Mouse (Mus musculus): ENCODE results near the gene Kcnip1.
A peak's percentile ranks its signal among the peaks of the same experiment; 100 is the strongest.

The Kcnip1 gene

GRCm38 (mm10) chr11:33986525-33986924, 6.4 kb downstream of the Kcnip1 start:
- no peak for DNase-seq (ENCODE audit: low read depth, low spot score)

- no peak for DNase-seq (ENCODE audit: low read depth, low spot score)
Measured at GRCm38 (mm10) chr11:33980146-33980545, 12.8 kb downstream of the Kcnip1 start.

- no peak for DNase-seq (ENCODE audit: low read depth, low spot score)
Measured at GRCm38 (mm10) chr11:33975121-33975520, 17.8 kb downstream of the Kcnip1 start.

DNA sequence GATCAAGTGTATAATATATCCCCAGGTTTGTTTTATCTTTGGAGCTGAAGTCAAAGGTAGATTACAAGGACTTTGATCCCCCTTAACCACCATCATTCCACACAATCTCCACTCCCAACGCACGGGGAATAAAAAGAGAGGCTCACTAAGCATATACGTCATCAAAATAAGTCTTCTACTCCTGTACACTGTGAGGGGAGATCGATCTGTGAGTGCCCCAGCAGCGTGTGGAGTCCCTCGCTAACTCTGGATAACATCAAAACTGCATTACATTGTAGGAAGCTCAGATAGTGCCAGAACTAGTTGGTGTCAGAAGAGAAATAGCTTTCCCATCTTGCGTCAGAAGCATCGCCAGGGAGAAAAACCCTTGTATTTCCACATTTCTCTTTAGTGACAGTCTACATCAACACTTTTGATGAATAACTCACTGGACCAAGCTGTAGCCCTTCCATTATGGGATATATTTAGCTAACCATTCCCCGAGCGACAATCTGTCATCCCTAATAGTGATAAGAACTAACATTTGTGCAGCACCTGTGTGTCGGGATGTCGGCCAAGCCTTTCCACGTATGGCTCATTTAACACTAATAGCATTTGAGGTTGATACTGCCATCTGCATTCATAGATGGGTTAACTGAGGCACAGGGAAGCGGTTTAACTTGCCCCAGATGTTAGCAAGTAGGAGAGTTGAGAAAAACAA, 18.5 kb downstream of the Kcnip1 start:
- DNase-seq (ENCODE audit: low read depth, low spot score) = no peak

GRCm38 (mm10) chr11:33972114-33972513, 20.8 kb downstream of the Kcnip1 start:
- peak; percentile 6 for DNase-seq (ENCODE audit: low read depth, low spot score)

DNA sequence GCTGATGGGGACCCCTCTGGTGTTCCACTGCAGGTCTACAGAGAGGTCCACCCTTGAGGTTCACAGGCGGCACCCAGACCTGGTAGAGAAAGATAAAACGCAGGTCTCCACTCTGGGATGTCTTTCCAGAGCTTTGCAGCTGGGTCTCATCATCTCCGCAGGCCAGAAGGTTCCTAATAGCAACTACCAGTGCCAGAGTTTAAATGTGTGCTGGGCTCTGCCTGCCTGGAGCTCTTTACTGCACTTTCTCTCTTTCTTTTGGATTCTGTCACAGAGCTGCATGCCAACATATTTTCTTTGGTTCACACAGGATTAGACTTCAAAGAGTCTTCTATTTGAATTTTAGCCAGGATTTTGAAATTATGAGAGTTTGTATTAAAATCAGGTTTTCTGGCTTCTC, 23.8 kb downstream of the Kcnip1 start:
- no peak for DNase-seq (ENCODE audit: low read depth, low spot score)

DNA sequence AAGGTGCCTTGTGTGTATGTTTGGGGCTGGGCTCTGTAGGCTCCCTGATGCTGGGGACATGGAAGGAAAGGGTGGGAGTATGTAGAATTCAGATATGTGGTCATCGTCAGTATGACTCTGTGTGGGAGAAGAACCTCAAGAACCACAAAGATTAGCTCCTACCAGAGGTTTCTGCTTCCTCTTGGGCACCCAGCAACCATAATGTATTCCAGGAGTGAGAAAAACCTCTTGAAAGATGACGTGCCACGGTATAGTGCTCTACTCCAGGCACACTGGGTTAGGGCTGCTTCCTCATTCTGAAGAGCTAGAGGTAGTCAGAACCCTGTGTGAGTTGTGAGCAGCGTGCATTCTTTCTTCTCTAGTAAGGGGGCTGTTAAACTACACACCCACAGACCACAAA, 25.2 kb downstream of the Kcnip1 start:
- DNase-seq (ENCODE audit: low read depth, low spot score) = no peak

DNA sequence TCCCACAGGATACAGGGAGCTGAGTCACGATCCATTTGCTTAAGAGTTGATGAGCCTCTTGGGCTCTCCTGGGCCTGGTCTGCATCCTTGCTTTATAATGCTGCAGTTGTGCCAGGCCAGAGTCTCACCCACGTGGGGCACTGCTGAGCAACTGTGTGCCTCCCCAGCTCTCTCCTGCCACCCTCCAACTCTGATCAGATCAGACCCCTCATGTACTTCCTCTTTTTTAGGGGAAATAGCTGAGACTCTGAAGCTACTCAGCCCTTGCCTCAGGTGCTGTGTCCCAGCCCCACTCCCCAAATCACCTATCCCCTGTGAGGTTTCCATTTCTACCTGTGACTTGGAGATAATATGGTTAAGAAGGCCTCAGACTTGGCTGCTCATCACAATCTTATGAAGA, 27.6 kb downstream of the Kcnip1 start:
- DNase-seq (ENCODE audit: low read depth, low spot score) = no peak

- DNase-seq (ENCODE audit: low read depth, low spot score) = no peak
Measured at GRCm38 (mm10) chr11:33962688-33963407, 30.1 kb downstream of the Kcnip1 start, which contains the start of gene Kcnmb1. TSS of gene Kcnmb1 (plus strand) at chr11:33963013.

- no peak for DNase-seq (ENCODE audit: low read depth, low spot score)
Measured at GRCm38 (mm10) chr11:33962178-33962577, 30.8 kb downstream of the Kcnip1 start.

GRCm38 (mm10) chr11:33958713-33959112, 34.2 kb downstream of the Kcnip1 start:
- peak; percentile 9 for DNase-seq (ENCODE audit: low read depth, low spot score)

GRCm38 (mm10) chr11:33957595-33957994, 35.4 kb downstream of the Kcnip1 start:
- no peak for DNase-seq (ENCODE audit: low read depth, low spot score)

- no peak for DNase-seq (ENCODE audit: low read depth, low spot score)
Measured at GRCm38 (mm10) chr11:33956623-33957022, 36.3 kb downstream of the Kcnip1 start.

DNA sequence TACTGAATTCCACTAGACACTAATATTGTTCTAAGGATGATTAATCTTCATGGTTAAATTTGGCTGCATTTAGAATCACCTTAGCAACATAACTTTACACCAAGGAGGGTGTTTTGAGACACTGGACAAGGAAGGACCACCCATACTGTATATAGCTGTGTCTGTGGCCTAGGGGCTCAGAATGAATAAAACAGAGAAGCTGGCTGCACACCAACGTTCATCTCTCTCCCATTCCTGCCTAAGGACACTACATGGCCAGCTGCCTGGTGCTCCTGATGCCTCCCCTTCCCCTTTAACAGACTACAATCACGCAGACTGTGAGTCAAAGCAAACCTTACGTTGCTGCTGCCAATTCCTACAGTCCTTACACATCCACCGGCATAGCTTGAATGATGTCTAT, 37.0 kb downstream of the Kcnip1 start:
- DNase-seq (ENCODE audit: low read depth, low spot score) = no peak

- no peak for DNase-seq (ENCODE audit: low read depth, low spot score)
Measured at GRCm38 (mm10) chr11:33951684-33952625, 41.0 kb downstream of the Kcnip1 start.

GRCm38 (mm10) chr11:33951155-33951554, 41.8 kb downstream of the Kcnip1 start:
- no peak for DNase-seq (ENCODE audit: low read depth, low spot score)

- DNase-seq (ENCODE audit: low read depth, low spot score) = no peak
Measured at GRCm38 (mm10) chr11:33946501-33946900, 46.5 kb downstream of the Kcnip1 start.

- no peak for DNase-seq (ENCODE audit: low read depth, low spot score)
Measured at GRCm38 (mm10) chr11:33944786-33945328, 48.1 kb downstream of the Kcnip1 start.

DNA sequence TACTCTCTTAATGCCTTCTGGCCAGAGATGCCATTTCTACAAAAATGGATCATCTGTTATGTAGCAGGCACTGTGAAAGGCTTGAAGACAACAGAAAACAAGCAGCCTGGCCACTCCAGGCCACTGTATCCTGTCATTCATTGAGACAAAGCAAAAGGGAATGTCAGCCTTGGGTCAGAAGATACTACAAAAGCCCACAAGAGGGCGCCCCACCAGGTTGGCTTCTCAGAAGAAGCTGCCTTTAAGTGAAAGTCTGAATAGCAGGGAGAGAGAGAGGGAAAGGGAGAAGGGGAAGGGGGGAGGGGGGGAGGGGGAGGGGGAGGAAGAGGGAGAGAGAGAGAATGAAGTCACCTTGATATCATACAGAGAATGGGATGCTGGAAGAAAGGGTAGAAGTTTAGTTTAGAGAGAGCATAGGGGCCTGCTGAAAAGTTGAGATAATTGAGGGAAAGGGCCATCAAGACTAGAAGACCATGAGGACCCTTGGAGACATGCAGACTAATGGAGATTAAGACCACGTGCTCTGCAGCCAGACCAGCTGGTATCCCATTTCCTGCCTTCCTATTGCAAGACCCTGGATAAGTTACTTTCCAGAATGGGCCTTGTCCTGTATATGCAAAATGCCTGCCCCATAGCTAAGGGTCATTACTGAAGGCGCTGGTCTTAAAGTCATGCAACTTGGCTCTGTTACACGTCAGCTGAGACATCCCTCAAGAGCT, 48.7 kb downstream of the Kcnip1 start:
- no peak for DNase-seq (ENCODE audit: low read depth, low spot score)

GRCm38 (mm10) chr11:33943565-33943964, 49.4 kb downstream of the Kcnip1 start:
- DNase-seq (ENCODE audit: low read depth, low spot score) = no peak

DNA sequence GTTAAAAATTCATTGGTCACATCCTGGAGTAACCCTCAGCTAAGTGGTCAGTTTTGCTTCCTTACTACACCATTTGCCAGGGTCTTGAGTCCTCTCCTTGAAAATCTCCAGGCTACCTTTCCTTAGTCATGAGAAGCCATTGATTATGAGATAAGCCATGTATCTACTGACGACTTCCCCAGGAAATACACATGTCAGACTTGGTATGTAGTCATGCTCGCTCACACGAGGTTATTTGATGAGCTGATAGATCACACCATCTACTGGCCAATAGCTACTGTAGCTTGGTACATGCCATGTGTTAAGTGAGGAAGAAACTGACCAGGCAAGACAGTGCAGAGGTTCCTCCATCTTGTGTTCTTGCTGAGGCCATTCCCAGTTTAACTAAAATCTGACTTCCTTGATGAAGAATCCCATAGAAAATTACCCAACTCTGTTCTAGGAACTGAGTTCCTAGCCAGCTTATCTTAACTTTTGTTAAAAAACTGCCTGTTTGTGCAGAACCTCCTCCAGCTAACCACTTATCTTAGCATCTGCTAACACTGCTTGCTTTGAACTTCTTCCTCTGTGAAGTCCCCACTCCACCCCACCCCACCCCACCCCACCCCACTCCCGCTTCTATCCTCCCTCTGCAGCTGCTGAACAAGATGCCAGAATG, 53.4 kb downstream of the Kcnip1 start:
- no peak for DNase-seq (ENCODE audit: low read depth, low spot score)
